Comparison of ENCODE assay signal across 13 mouse cellular contexts in genomic region chr15:78542098-78542766, GRCm38 (mm10). TPM values are rescaled to one million over a fixed set of nuclear protein-coding genes. Genes with fewer than 3 reads are reported as not detected.
DNase-seq lines count a peak whose midpoint lies in the region; ATAC-seq and TF ChIP-seq lines count a peak whose summit lies in the region.
"Had no signal": no experiment of that assay in that cellular context is flagged by ENCODE, and none has a peak within 500 bp of the region (broad histone marks: within the 10 kb centered on the region; RNA-seq: fewer than 3 reads in every experiment).

No protein-coding gene starts in this region.

- 57% methylated on average over 3 of the region's 3 CpGs for WGBS in heart, postnatal 0 days
- WGBS in heart, embryonic 10.5 days = 82% methylated on average over 3 of the region's 3 CpGs
- WGBS in lung, embryonic 16.5 days = 44% methylated on average over 3 of the region's 3 CpGs
- WGBS in olfactory bulb, adult 2 months = 47% methylated on average over 3 of the region's 3 CpGs

- H3K9ac ChIP-seq in heart, postnatal 0 days (replicated peaks; ENCODE audit: low read depth, low read length) = no peak overlapping the region
- H3K9ac ChIP-seq in lung, embryonic 16.5 days (ENCODE audit: low read length) = no peak overlapping the region

- H3K27ac ChIP-seq in heart, postnatal 0 days (ENCODE audit: low read depth) = peak overlapping the region; percentile 39; the same call in 1 of the 2 replicates
- no peak overlapping the region for H3K27ac ChIP-seq in heart, embryonic 10.5 days
- no peak overlapping the region for H3K27ac ChIP-seq in lung, embryonic 16.5 days (ENCODE audit: low read length)
- H3K27ac ChIP-seq in olfactory bulb, adult 2 months (ENCODE audit: insufficient read depth, low read depth, low read length) = peak overlapping the region; percentile 72

- TF ChIP-seq POLR2A in olfactory bulb, adult 2 months (IDR thresholded peaks at IDR 0.05; ENCODE audit: insufficient read depth, low read depth, low read length) = no peak

- H3K27me3 ChIP-seq in heart, postnatal 0 days (ENCODE audit: control insufficient read depth, insufficient read depth, low read length) = peaks cover 16% of the 10 kb centered on the region
- peaks cover 86% of the 10 kb centered on the region for H3K27me3 ChIP-seq in heart, embryonic 10.5 days (ENCODE audit: insufficient read depth, poor library complexity, severe bottlenecking)
- H3K27me3 ChIP-seq in lung, embryonic 16.5 days (ENCODE audit: control insufficient read depth, insufficient read depth, low read depth, low read length) = peaks cover 2% of the 10 kb centered on the region; the same call in 1 of the 2 replicates

- H3K4me1 ChIP-seq in heart, postnatal 0 days (ENCODE audit: control insufficient read depth, insufficient read depth) = peaks cover 18% of the 10 kb centered on the region
- peaks cover 26% of the 10 kb centered on the region for H3K4me1 ChIP-seq in heart, embryonic 10.5 days
- peaks cover 9% of the 10 kb centered on the region for H3K4me1 ChIP-seq in lung, embryonic 16.5 days (replicated peaks; ENCODE audit: control insufficient read depth, insufficient read depth, low read length)
- peaks cover 67% of the 10 kb centered on the region for H3K4me1 ChIP-seq in olfactory bulb, adult 2 months (ENCODE audit: control insufficient read depth, insufficient read depth, low read length)

- H3K36me3 ChIP-seq in heart, postnatal 0 days (replicated peaks; ENCODE audit: control insufficient read depth, insufficient read depth, low read length) = no peaks in the 10 kb centered on the region
- H3K36me3 ChIP-seq in heart, embryonic 10.5 days = no peaks in the 10 kb centered on the region
- H3K36me3 ChIP-seq in lung, embryonic 16.5 days (ENCODE audit: control insufficient read depth, insufficient read depth, low read length) = no peaks in the 10 kb centered on the region

- ATAC-seq in heart, postnatal 0 days (ENCODE audit: insufficient read depth, low read depth) = peak; percentile 7; the same call in 1 of the 2 replicates
- ATAC-seq in lung, embryonic 16.5 days (ENCODE audit: low read depth) = peak; percentile 53; the same call in 1 of the 2 replicates
- ATAC-seq: inflammation-experienced regulatory T-cells, adult 6 months had no signal

- H3K4me2 ChIP-seq in heart, postnatal 0 days (ENCODE audit: low read depth, low read length) = no peak overlapping the region
- no peak overlapping the region for H3K4me2 ChIP-seq in lung, embryonic 16.5 days (ENCODE audit: low read depth, low read length)

- H3K4me3 ChIP-seq in heart, postnatal 0 days (ENCODE audit: low read depth, low read length) = no peak overlapping the region
- no peak overlapping the region for H3K4me3 ChIP-seq in heart, embryonic 10.5 days
- no peak overlapping the region for H3K4me3 ChIP-seq in lung, embryonic 16.5 days (ENCODE audit: low read length)
- H3K4me3 ChIP-seq in olfactory bulb, adult 2 months (ENCODE audit: insufficient read depth, low read depth, low read length) = peak overlapping the region; percentile 52

- DNase-seq in heart, postnatal 0 days (ENCODE audit: low spot score) = no peak
- DNase-seq in heart, embryonic 10.5 days (ENCODE audit: low spot score) = no peak
- DNase-seq in lung, postnatal 4 days = no peak
- DNase-seq in cerebellum, postnatal 10 days = peak; percentile 56 to 61
- DNase-seq in adrenal gland, adult 2 months = no peak
- DNase-seq: adrenal gland, postnatal 25 days; thymus, postnatal 14 days had no signal

- no peak for TF ChIP-seq EP300 in heart, postnatal 0 days (IDR thresholded peaks at IDR 0.05; ENCODE audit: low read depth)

- H3K9me3 ChIP-seq in heart, postnatal 0 days (replicated peaks; ENCODE audit: control insufficient read depth, low read length) = no peaks in the 10 kb centered on the region
- no peaks in the 10 kb centered on the region for H3K9me3 ChIP-seq in heart, embryonic 10.5 days
- no peaks in the 10 kb centered on the region for H3K9me3 ChIP-seq in lung, embryonic 16.5 days (ENCODE audit: control insufficient read depth, low read length)

- TF ChIP-seq CTCF in heart, postnatal 0 days (IDR thresholded peaks at IDR 0.05; ENCODE audit: low read depth) = no peak
- no peak for TF ChIP-seq CTCF in olfactory bulb, adult 2 months (IDR thresholded peaks at IDR 0.05; ENCODE audit: insufficient read depth, low read depth, low read length)

RNA-seq across cellular contexts. Expression of gene Sstr3, which starts 2.3 kb away (rescaled TPM):
- total RNA-seq in heart, postnatal 0 days (2014; rRNA removed; ENCODE audit: low replicate concordance) = 0.04 TPM in 1 of 2 replicates, not detected in the other
- 0.12 and 0.19 TPM in 2 replicates for polyA plus RNA-seq in heart, postnatal 0 days (2015; fragmentation: Nextera tagmentation; extraction: Ambion mirVana)
- 0.12 TPM in 1 of 2 replicates, not detected in the other for polyA plus RNA-seq in heart, embryonic 10.5 days (2016; fragmentation: Nextera tagmentation; extraction: Ambion mirVana)
- 0.05 TPM in 1 of 2 replicates, not detected in the other for polyA plus RNA-seq in lung, embryonic 16.5 days (2015; fragmentation: Nextera tagmentation; extraction: Ambion mirVana)
- not detected in 2 replicates for polyA plus RNA-seq in olfactory bulb, adult 2 months (2012; ENCODE audit: insufficient read depth, insufficient read length, low replicate concordance, missing spikeins)
- total RNA-seq in adrenal gland, adult 2 months (2021) = 1 to 10 TPM in 1 of 2 experiments, under 1 TPM in 1; 0.43 to 1.6 TPM
- polyA plus RNA-seq in adrenal gland, adult 2 months (2012; rRNA removed) = 0.16 and 0.93 TPM in 2 replicates
- total RNA-seq: CH12.LX; megakaryocyte progenitor cell, adult 5-6 weeks had no signal
- polyA plus RNA-seq: gonadal fat pad, adult 2 months had no signal

RNA-seq across cellular contexts. Expression of gene C1qtnf6, which starts 11.0 kb away (rescaled TPM):
- total RNA-seq in heart, postnatal 0 days (2014; rRNA removed; ENCODE audit: low replicate concordance) = 22.1 and 23.0 TPM in 2 replicates
- polyA plus RNA-seq in heart, postnatal 0 days (2015; fragmentation: Nextera tagmentation; extraction: Ambion mirVana) = 27.4 and 29.9 TPM in 2 replicates
- 19.0 and 28.4 TPM in 2 replicates for polyA plus RNA-seq in heart, embryonic 10.5 days (2016; fragmentation: Nextera tagmentation; extraction: Ambion mirVana)
- 38.1 and 39.5 TPM in 2 replicates for polyA plus RNA-seq in lung, embryonic 16.5 days (2015; fragmentation: Nextera tagmentation; extraction: Ambion mirVana)
- polyA plus RNA-seq in olfactory bulb, adult 2 months (2012; ENCODE audit: insufficient read depth, insufficient read length, low replicate concordance, missing spikeins) = not detected in 2 replicates
- total RNA-seq in adrenal gland, adult 2 months (2021) = 10 to 100 TPM; 16.9 to 30.1 TPM
- 63.2 and 92.2 TPM in 2 replicates for polyA plus RNA-seq in adrenal gland, adult 2 months (2012; rRNA removed)

RNA-seq across cellular contexts. Expression of gene Rac2, which starts 30.4 kb away (rescaled TPM):
- total RNA-seq in heart, postnatal 0 days (2014; rRNA removed; ENCODE audit: low replicate concordance) = 3.1 and 6.5 TPM in 2 replicates
- 4.0 and 5.6 TPM in 2 replicates for polyA plus RNA-seq in heart, postnatal 0 days (2015; fragmentation: Nextera tagmentation; extraction: Ambion mirVana)
- 5.9 and 13.0 TPM in 2 replicates for polyA plus RNA-seq in heart, embryonic 10.5 days (2016; fragmentation: Nextera tagmentation; extraction: Ambion mirVana)
- 23.4 and 39.3 TPM in 2 replicates for polyA plus RNA-seq in lung, embryonic 16.5 days (2015; fragmentation: Nextera tagmentation; extraction: Ambion mirVana)
- polyA plus RNA-seq in olfactory bulb, adult 2 months (2012; ENCODE audit: insufficient read depth, insufficient read length, low replicate concordance, missing spikeins) = 2,065 TPM in 1 of 2 replicates, not detected in the other
- total RNA-seq in adrenal gland, adult 2 months (2021) = 1 to 10 TPM; 8.1 to 9.6 TPM
- 33.4 and 40.2 TPM in 2 replicates for polyA plus RNA-seq in adrenal gland, adult 2 months (2012; rRNA removed)

RNA-seq across cellular contexts. Expression of gene Il2rb, which starts 47.2 kb away (rescaled TPM):
- total RNA-seq in heart, postnatal 0 days (2014; rRNA removed; ENCODE audit: low replicate concordance) = 0.12 TPM in 1 of 2 replicates, not detected in the other
- 0.08 TPM in 2 replicates for polyA plus RNA-seq in heart, postnatal 0 days (2015; fragmentation: Nextera tagmentation; extraction: Ambion mirVana)
- polyA plus RNA-seq in heart, embryonic 10.5 days (2016; fragmentation: Nextera tagmentation; extraction: Ambion mirVana) = not detected in 2 replicates
- polyA plus RNA-seq in lung, embryonic 16.5 days (2015; fragmentation: Nextera tagmentation; extraction: Ambion mirVana) = 0.39 and 1.2 TPM in 2 replicates
- polyA plus RNA-seq in olfactory bulb, adult 2 months (2012; ENCODE audit: insufficient read depth, insufficient read length, low replicate concordance, missing spikeins) = not detected in 2 replicates
- total RNA-seq in adrenal gland, adult 2 months (2021) = 1 to 10 TPM; 1.3 to 1.5 TPM
- 3.8 and 4.9 TPM in 2 replicates for polyA plus RNA-seq in adrenal gland, adult 2 months (2012; rRNA removed)

RNA-seq across cellular contexts. Expression of gene Cyth4, which starts 54.6 kb away (rescaled TPM):
- 4.3 and 6.0 TPM in 2 replicates for total RNA-seq in heart, postnatal 0 days (2014; rRNA removed; ENCODE audit: low replicate concordance)
- polyA plus RNA-seq in heart, postnatal 0 days (2015; fragmentation: Nextera tagmentation; extraction: Ambion mirVana) = 2.8 and 3.1 TPM in 2 replicates
- 2.3 and 5.0 TPM in 2 replicates for polyA plus RNA-seq in heart, embryonic 10.5 days (2016; fragmentation: Nextera tagmentation; extraction: Ambion mirVana)
- polyA plus RNA-seq in lung, embryonic 16.5 days (2015; fragmentation: Nextera tagmentation; extraction: Ambion mirVana) = 11.1 and 11.8 TPM in 2 replicates
- not detected in 2 replicates for polyA plus RNA-seq in olfactory bulb, adult 2 months (2012; ENCODE audit: insufficient read depth, insufficient read length, low replicate concordance, missing spikeins)
- 10 to 100 TPM in 1 of 2 experiments, 1 to 10 TPM in 1; 7.2 to 12.7 TPM for total RNA-seq in adrenal gland, adult 2 months (2021)
- polyA plus RNA-seq in adrenal gland, adult 2 months (2012; rRNA removed) = 13.8 and 16.2 TPM in 2 replicates

Comparison
In these comparisons a context has a peak if more than half of its experiments do, and no peak if none do; other contexts are left out.
1. H3K27ac ChIP-seq: peak in heart, postnatal 0 days (single experiment) and olfactory bulb, adult 2 months (single experiment); none in heart, embryonic 10.5 days (single experiment) and lung, embryonic 16.5 days (single experiment).
2. DNase-seq: peak in cerebellum, postnatal 10 days (2 of 2); none in heart, postnatal 0 days (single experiment), heart, embryonic 10.5 days (single experiment), lung, postnatal 4 days (0 of 2) and adrenal gland, adult 2 months (single experiment).
3. RNA of gene C1qtnf6, which starts 11.0 kb away (polyA plus RNA-seq): 63.2 to 92.2 TPM in adrenal gland, adult 2 months, 38.1 to 39.5 TPM in lung, embryonic 16.5 days, 27.4 to 29.9 TPM in heart, postnatal 0 days and 19.0 to 28.4 TPM in heart, embryonic 10.5 days; not detected in olfactory bulb, adult 2 months; every median in the first group is over 10 times any median in the second.
4. RNA of gene Rac2, which starts 30.4 kb away (polyA plus RNA-seq): 2,065 TPM in olfactory bulb, adult 2 months; 33.4 to 40.2 TPM in adrenal gland, adult 2 months, 23.4 to 39.3 TPM in lung, embryonic 16.5 days, 5.9 to 13.0 TPM in heart, embryonic 10.5 days and 4.0 to 5.6 TPM in heart, postnatal 0 days; every median in the first group is over 10 times any median in the second.